Mouse (Mus musculus): Measurements from ENCODE around the gene Sf3a3. TPM values are rescaled to one million over a fixed set of nuclear protein-coding genes. Genes with fewer than 3 reads are reported as not detected.
"Not testable (repeated sequence)": the region's sequence is repeated elsewhere in the genome, so short reads cannot be mapped to it uniquely, and the experiment has no call there.

Gene Sf3a3
- total RNA-seq, 1 experiment from 2014 or later = 153 TPM

DNA sequence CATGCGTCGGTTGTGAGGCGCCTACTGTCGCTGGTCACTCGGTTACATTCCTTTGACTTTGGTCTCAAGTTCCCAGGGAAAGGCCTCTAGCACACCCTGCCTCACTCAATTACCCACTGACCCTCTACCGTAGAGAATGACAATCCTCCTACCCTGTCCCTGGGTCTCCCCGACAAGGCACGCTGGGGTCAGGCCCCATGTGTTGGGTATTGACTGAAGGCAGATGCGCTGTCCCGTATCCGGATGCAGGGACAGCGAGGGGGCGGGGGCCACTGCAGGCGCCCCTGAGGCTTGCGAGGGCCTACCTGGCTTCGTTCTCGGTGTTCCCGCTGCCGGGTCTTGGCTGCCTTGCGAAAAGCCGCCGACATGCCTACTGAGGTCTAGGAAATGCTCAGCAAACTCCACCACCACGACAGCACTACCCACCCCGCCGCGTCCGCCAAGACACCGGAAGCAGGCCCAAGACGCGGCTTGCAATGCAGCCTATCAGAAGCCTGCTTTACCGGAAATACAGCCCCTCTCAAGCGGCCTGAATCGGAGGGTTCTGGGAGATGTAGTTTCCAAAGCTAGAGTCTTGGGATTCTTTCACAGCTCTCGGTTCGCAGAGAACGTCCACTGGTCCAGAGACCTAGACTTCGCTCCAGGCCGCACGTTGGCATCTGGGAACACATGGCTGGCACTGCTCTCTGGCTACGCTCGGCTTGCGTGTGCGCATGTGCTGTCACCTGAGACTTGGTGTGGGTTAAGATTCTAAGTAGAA, 21.3 kb upstream of the Sf3a3 start, which contains the start of gene Utp11:
TSS of gene Utp11 (minus strand) at position 466 of the 760 bp plus-strand sequence.
- ATAC-seq (replicated peaks in 1 of 2; ENCODE audit: insufficient read depth in 1 of 2, low FRiP score in 2 of 2, low TSS enrichment in 1 of 2, low read depth in 1 of 2, poor library complexity in 2 of 2, severe bottlenecking in 2 of 2) = peak; percentile 93 to 96

- ATAC-seq (replicated peaks in 1 of 2; ENCODE audit: insufficient read depth in 1 of 2, low FRiP score in 2 of 2, low TSS enrichment in 1 of 2, low read depth in 1 of 2, poor library complexity in 2 of 2, severe bottlenecking in 2 of 2) = no peak
Observed at GRCm38 (mm10) chr4:124694572-124694971, 20.0 kb upstream of the Sf3a3 start.

DNA sequence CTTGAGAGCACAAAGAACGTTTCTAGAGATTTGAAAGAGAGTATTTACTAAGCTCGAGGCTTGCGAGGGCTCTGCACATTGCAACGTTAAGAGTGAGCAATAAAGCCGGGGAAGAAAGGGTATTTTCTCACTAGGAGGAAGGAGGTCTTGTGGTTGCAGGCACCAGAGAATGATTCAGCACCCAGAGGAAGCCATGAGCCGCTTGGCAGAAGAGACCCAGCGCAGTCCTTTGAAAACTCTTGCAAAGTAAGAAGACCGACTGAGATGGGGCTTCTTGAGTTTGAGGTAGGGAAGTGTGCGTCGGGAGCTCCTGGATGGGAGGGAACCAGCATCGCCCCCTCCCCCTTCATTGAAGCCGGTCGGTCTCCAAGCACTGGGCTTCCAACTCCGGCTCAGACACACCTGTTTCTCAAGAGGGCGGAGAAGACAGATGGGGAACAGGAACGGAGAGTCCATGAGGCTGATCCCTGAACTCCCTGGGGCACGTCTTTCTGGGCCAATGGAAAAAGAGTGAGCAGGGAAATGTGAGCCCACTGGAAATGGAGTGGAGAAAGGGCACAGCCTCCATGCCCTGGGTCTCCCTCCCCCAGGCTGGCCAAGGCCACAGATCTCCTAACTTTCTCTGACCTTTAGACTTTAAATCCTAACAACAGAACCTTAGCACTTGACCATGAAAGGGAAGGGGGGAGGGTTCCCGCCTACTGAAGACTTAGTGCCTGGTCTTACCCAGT, 18.6 kb upstream of the Sf3a3 start:
- ATAC-seq (replicated peaks in 1 of 2; ENCODE audit: insufficient read depth in 1 of 2, low FRiP score in 2 of 2, low TSS enrichment in 1 of 2, low read depth in 1 of 2, poor library complexity in 2 of 2, severe bottlenecking in 2 of 2) = peak; percentile 46 to 54

DNA sequence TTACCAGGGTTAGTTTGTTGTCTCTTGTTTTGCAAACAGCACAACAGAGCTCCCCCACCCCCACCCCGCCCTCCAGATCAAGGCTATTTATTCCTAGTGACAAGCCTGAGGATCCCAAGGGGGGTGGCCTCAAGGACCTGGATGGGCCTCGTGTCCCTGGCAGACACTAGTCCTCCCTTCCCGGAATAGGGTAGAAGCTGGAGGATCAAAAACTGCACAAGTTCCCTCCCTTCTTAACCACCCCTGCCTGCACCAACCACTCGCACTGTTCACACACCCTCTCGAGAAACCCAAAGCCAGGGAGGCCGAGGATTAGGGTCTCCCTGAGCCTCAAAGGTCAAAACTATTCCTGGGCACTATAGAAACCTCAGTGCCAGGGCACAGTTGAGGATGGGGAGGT, 14.8 kb upstream of the Sf3a3 start:
- ATAC-seq (replicated peaks in 1 of 2; ENCODE audit: insufficient read depth in 1 of 2, low FRiP score in 2 of 2, low TSS enrichment in 1 of 2, low read depth in 1 of 2, poor library complexity in 2 of 2, severe bottlenecking in 2 of 2) = no peak

DNA sequence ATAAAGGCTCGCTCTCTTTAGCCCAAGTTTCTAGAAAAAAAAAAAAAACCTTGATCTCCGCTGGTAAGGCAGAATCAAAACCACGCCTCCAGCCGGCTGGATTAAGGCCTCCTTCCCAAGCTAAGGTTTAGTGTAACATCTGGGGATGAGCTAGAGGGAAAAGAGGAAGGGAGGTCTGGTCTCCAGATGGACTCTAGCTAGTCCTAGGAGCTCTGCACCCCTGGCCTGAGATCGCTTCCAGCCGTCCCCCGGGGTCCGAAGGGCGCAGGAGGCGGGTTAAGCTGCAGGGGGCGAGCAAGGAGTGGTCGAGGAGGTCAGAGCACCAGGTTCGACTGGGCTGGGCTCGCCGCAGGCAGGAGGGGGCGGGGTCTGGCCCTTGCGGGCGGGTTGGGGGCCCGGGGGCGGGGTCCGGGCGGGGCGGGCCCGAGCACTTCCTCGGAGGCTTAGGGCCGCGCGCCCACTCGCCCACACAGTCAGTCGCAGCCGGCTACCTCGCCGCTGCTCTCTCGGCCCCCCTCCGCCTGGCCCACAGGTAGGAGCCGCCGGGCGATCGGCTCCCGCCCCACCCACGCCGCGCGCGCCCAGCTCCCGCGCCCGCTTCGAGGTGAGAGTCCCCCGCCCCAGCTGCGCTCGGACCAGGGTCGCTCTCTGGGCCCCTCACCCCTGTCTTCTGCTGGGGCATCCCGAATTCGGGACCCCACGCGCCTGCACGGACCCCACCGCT, 14.2 kb upstream of the Sf3a3 start, which contains the start of gene Fhl3:
TSS of gene Fhl3 (plus strand) at position 454 of the 724 bp plus-strand sequence.
- ATAC-seq (replicated peaks in 1 of 2; ENCODE audit: insufficient read depth in 1 of 2, low FRiP score in 2 of 2, low TSS enrichment in 1 of 2, low read depth in 1 of 2, poor library complexity in 2 of 2, severe bottlenecking in 2 of 2) = peak; percentile 13 to 36; a peak in 2 of 4 replicates

DNA sequence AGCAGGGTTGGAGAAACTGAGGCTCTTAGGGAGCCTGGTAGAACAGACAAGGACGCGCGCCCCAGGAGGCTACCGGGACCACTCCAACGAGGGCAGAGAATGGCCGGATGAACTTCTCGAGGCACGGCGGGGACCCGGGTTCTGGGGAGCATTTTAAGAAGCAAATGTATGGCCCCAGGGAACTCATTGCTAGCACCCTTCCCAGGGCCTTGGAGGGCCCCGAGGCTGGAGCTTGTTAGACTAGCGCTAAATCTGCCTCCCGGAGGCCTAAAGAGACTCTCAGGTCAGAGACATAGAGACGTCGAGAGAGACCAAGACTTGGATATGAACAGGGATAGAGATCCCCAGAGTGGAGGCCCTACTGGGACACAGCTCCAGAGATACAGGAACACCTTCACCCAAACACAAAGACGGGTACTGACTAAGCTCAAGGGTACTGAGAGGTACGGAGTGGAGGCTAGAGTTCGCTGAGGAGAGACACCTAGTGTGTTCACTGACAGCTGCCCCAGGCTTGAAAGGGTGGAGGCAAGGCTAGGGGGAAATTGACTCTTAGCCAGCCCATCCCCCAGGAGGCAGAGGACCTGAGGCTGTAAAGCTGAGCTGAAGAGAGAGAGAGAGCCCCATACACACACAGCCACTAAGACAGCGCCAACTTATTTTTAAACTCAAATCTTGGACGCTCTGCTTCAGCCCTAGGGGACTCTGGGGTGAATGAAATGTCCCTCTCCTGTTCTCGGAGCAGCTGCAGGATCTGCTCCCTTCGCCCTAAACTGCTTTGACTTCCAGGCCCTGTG, 13.3 kb upstream of the Sf3a3 start:
- no peak for ATAC-seq (replicated peaks in 1 of 2; ENCODE audit: insufficient read depth in 1 of 2, low FRiP score in 2 of 2, low TSS enrichment in 1 of 2, low read depth in 1 of 2, poor library complexity in 2 of 2, severe bottlenecking in 2 of 2)

- ATAC-seq (replicated peaks in 1 of 2; ENCODE audit: insufficient read depth in 1 of 2, low FRiP score in 2 of 2, low TSS enrichment in 1 of 2, low read depth in 1 of 2, poor library complexity in 2 of 2, severe bottlenecking in 2 of 2) = no peak
Observed at GRCm38 (mm10) chr4:124701916-124702315, 12.7 kb upstream of the Sf3a3 start.

DNA sequence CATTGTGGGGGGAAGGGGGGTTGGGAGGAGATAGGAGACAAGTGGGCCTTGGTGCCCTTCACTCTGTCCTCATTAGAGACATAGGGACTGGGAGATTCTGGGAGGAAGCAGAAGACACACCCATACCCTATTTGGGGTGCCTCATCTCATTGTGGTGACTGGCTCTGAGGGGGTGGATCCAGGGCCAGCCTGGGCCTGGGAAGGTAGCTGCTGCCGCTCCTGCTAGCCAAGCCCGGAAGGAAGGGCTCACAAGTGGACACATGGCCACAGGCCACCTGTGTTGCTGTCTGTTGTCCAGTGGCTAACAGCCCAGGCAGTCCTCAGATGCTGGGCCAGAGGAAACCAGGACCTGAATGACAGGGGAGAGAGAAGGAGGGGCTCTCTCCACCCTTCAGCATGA, 11.2 kb upstream of the Sf3a3 start:
- no peak for ATAC-seq (replicated peaks in 1 of 2; ENCODE audit: insufficient read depth in 1 of 2, low FRiP score in 2 of 2, low TSS enrichment in 1 of 2, low read depth in 1 of 2, poor library complexity in 2 of 2, severe bottlenecking in 2 of 2)

DNA sequence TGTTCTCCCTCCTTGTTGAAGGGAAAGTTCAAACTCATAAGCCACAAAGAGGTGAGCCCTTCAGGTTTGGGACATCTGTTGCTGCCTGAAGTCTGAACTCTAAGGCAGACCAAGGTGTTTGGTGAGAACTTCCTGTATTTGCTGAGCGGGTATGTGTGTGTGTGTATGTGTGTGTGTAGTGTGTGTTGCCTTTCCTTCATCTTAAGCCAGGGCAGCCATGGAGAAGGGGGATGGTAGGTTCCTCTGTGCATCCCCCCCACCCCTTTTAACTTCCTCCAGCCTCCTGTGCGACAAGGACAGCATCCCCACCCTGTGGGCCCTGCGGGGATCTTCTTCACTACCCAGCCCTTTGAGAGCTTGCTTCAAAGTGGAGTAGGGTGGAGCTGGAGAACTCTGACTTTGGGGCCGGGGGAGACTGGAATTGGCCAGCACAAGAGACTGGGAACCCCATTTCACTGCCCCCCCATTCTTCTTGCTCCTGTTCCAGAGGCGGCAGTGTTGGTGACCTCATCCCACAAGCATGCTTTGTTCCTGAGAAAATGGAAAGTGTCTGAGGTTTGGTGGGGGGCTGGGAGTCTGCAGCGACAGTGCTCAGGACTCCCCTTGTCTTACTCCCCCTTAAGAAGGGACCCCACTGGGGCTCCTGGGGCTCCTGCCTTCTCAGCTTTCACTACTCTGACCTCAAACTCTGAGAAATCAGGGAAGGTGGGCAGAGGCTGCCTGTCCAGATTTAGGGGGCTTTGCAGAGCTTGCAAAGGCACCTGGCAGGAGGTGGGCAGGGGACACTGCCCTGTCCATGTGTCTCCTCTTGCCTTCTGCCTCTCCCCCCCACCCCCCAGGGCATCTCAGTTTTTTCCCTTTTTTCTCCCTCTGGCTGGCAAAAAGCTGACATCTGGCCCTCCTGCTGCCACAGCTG, 10.4 kb upstream of the Sf3a3 start:
- ATAC-seq (replicated peaks in 1 of 2; ENCODE audit: insufficient read depth in 1 of 2, low FRiP score in 2 of 2, low TSS enrichment in 1 of 2, low read depth in 1 of 2, poor library complexity in 2 of 2, severe bottlenecking in 2 of 2) = 0 out of 4 replicates have a peak, but pooled peaks of 1 of the 2 experiments have one; percentile 29

DNA sequence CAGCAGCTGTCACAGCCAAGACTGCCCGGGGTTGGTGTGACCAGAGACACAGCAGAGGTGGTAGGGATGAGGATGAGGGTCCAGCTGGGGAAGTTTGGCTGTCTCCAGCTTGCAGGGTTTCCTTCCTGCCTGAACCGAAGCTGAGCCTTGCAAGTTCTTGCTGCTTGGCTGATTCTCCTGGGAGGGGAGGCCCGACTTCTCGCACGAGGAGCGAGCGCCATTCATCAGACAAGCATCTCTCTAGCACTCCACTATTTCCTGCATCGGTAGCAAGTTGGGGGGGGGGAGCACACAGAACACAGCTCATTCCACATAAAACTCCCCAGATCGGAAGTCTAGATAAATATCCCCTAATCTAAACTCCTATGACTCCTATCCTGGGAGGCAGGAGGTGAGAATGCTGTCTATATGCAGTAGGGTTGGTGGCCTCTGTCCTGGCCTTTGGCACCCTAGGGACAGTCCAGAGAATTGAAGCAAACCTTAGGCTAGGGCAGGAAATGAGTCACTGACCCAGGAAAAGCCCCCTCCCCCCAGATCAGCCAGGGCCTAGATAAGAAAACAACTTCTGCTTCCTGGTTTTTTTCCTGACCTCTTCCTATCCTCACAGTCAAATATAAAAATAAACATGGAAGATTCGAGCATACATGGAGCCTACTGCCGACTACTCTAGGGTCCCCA, 9.6 kb upstream of the Sf3a3 start:
- peak; percentile 17 to 26; a peak in 3 of 4 replicates for ATAC-seq (replicated peaks in 1 of 2; ENCODE audit: insufficient read depth in 1 of 2, low FRiP score in 2 of 2, low TSS enrichment in 1 of 2, low read depth in 1 of 2, poor library complexity in 2 of 2, severe bottlenecking in 2 of 2)

GRCm38 (mm10) chr4:124705661-124706269, 8.8 kb upstream of the Sf3a3 start:
- ATAC-seq (replicated peaks in 1 of 2; ENCODE audit: insufficient read depth in 1 of 2, low FRiP score in 2 of 2, low TSS enrichment in 1 of 2, low read depth in 1 of 2, poor library complexity in 2 of 2, severe bottlenecking in 2 of 2) = no peak

- not testable (repeated sequence) for ATAC-seq (replicated peaks in 1 of 2; ENCODE audit: insufficient read depth in 1 of 2, low FRiP score in 2 of 2, low TSS enrichment in 1 of 2, low read depth in 1 of 2, poor library complexity in 2 of 2, severe bottlenecking in 2 of 2)
Observed at GRCm38 (mm10) chr4:124707381-124708199, 7.0 kb upstream of the Sf3a3 start.

- not testable (repeated sequence) for ATAC-seq (replicated peaks in 1 of 2; ENCODE audit: insufficient read depth in 1 of 2, low FRiP score in 2 of 2, low TSS enrichment in 1 of 2, low read depth in 1 of 2, poor library complexity in 2 of 2, severe bottlenecking in 2 of 2)
Observed at GRCm38 (mm10) chr4:124708200-124708517, 6.4 kb upstream of the Sf3a3 start.

DNA sequence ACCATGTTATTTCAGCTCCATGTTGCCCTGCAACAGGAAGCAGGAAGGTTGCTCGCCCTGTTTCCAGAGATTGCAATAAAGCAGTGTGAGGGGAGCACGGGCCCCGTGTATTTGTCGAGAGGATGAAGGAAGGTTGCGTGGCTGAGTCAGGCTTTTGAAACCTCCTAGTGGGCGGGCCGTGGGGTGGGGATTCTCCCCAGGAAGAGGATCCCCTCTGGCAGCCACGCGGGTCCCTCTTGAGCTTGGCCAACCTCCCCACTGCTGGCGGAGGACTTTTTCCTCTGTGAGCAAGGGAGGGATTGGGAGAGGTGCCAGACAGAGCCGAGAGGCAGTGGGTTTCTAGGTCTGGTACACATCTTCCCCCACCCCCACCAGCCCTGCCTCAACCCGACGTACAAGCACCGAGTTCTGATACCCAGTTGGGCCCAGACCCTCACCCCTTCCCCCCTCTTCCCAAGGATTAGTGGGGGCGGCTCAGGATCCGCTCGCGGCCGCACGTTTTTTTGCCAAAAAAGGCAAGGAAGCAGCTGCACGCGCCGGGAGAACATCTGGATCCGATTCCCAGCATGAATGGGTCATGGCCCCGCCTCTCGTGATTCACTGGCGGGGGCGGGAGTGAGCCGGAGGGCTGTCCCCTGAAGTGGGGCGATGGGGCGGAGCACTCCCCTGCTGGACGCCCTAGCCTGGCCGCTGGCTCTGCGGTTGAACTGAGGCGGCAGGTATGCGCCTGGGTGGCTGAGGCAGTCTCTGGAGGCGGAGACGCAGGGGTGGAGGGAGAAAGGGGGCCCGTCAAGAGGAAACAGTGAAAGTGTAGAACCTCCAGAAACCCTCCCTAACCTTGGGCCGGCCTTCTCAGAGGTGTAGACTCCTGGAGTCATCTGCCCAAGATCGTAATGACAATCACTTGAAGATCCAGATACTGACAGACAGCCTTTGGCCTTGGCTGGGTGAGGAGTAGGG, 5.8 kb upstream of the Sf3a3 start:
- peak; percentile 66 to 73 for ATAC-seq (replicated peaks in 1 of 2; ENCODE audit: insufficient read depth in 1 of 2, low FRiP score in 2 of 2, low TSS enrichment in 1 of 2, low read depth in 1 of 2, poor library complexity in 2 of 2, severe bottlenecking in 2 of 2)

Data from hematopoietic stem cell, adult 5-6 weeks (primary cell).